Mouse (Mus musculus) C2C12 (cell line): ENCODE measurements around the gene Tmem255b. TPM values are rescaled to one million over a fixed set of nuclear protein-coding genes. Genes with fewer than 3 reads are reported as not detected.

Experiments used
- H3K27me3 ChIP-seq: one replicate; pipeline ENCODE4 v1.6.1; 2011; ENCODE audit not compliant: control insufficient read depth, insufficient read depth, insufficient read length
- H3K36me3 ChIP-seq: one replicate; pipeline ENCODE4 v1.6.1; 2011; ENCODE audit not compliant: control insufficient read depth, insufficient read depth
- H3K4me3 ChIP-seq: one replicate; pipeline ENCODE4 v1.5.1; 2011; ENCODE audit warnings: mild to moderate bottlenecking, control low read depth; ENCODE audit not compliant: poor library complexity, insufficient read depth, severe bottlenecking
- H3K79me2 ChIP-seq: one replicate; pipeline ENCODE4 v1.6.1; 2011; ENCODE audit not compliant: control insufficient read depth, insufficient read depth
- H3K79me3 ChIP-seq: one replicate; pipeline ENCODE4 v1.6.1; 2011; ENCODE audit warnings: low read depth, control low read depth
- H3ac ChIP-seq: one replicate; pipeline ENCODE3; 2011; ENCODE audit warnings: low read depth; ENCODE audit not compliant: control insufficient read depth, insufficient read length
- CEBPB ChIP-seq: IDR thresholded peaks from one replicate; pipeline ENCODE4 v1.6.1; 2011; ENCODE audit warnings: low read depth, mild to moderate bottlenecking, control low read depth, moderate library complexity
- CTCF ChIP-seq: IDR thresholded peaks from one replicate; pipeline ENCODE4 v1.5.1; 2011; ENCODE audit not compliant: control insufficient read depth, insufficient read depth, insufficient read length
- FOSL1 ChIP-seq: IDR thresholded peaks from one replicate; pipeline ENCODE4 v1.8.0; 2011; ENCODE audit warnings: mild to moderate bottlenecking, low read length; ENCODE audit not compliant: poor library complexity, insufficient read depth, severe bottlenecking
- MAX ChIP-seq: IDR thresholded peaks from one replicate; pipeline ENCODE4 v1.6.1; 2011; ENCODE audit warnings: mild to moderate bottlenecking, control low read depth
- MYOD1 ChIP-seq: IDR thresholded peaks from one replicate; pipeline ENCODE4 v1.6.1; 2011; ENCODE audit warnings: low read depth; ENCODE audit not compliant: control insufficient read depth, insufficient read length
- MYOG ChIP-seq: IDR thresholded peaks from one replicate; pipeline ENCODE4 v1.6.1; 2011; ENCODE audit not compliant: control insufficient read depth, insufficient read length; ENCODE audit errors: extremely low read depth
- USF1 ChIP-seq: IDR thresholded peaks from one replicate; pipeline ENCODE4 v1.6.1; 2011; ENCODE audit warnings: low read depth, mild to moderate bottlenecking, control low read depth, moderate library complexity
- polyA plus RNA-seq: library from polyadenylated mRNA; unstranded; fragments of >200 nt; fragmentation: generic; extraction: Trizol; gene quantifications from one replicate; pipeline ENCODE4 v1.2.1, GENCODE M21; 2012; ENCODE audit warnings: missing spikeins

The Tmem255b gene
- polyA plus RNA-seq, 1 experiment = not detected

DNA sequence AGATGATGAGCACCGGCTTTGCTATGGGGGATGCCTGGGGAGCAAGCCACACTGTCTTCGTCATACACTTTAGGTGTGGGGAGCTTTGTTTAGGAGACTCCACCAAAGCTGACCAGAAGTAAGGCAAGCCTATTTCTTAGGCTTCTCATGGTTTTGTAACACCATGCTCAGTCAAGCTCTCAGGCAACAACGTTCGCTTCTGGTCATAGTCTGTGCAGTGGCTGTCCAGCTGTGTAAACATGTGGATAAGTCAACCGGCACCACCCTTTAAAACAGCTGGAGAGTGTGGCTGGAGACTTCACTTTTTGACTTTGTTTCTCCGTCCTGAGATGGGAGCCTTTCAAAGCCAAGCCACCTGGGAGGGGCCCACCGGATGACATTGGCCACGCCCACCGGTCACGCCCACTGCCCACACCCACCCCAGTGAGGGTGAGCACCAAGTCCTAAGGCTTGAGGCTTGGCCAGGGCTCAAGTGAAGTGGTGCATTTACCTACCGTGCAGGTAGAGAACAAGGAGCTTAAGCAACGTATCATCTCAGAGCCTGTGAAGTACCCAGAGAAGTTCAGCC, 21.1 kb upstream of the Tmem255b start:
- Histone ChIP-seq H3K27me3 (peaks cover 59% of the 10 kb centered on the region), H3K4me3 (no peak overlapping the region), H3ac (no peak overlapping the region), H3K36me3 (no peaks in the 10 kb centered on the region), H3K79me2 (no peaks in the 10 kb centered on the region), H3K79me3 (no peaks in the 10 kb centered on the region)
- no peak for TF ChIP-seq MAX
- TF ChIP-seq MYOG = no peak
- TF ChIP-seq MYOD1 = no peak
- TF ChIP-seq USF1 = no peak
- TF ChIP-seq CTCF = no peak
- no peak for TF ChIP-seq FOSL1
- TF ChIP-seq CEBPB = no peak

DNA sequence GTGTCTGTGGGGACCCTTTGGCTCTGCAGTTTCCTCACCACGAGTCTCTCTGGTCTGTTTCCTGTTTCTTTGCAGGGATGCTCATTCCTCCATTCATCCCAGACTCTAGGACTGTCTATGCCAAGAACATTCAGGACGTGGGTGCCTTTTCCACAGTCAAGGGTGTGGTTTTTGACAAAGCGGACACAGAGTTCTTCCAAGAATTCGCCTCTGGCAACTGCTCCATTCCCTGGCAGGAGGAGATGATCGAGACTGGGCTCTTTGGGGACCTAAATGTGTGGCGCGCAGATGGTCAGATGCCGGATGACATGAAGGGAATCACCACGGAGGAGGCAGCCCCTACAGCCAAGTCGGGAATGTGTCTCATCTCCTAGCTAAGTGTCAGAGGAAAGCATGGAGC, 19.1 kb upstream of the Tmem255b start:
- Histone ChIP-seq H3K79me2 (no peaks in the 10 kb centered on the region), H3K4me3 (no peak overlapping the region), H3K27me3 (peaks cover 51% of the 10 kb centered on the region), H3ac (no peak overlapping the region), H3K79me3 (no peaks in the 10 kb centered on the region), H3K36me3 (no peaks in the 10 kb centered on the region)
- no peak for TF ChIP-seq FOSL1
- no peak for TF ChIP-seq MAX
- no peak for TF ChIP-seq USF1
- TF ChIP-seq CTCF = no peak
- TF ChIP-seq MYOG = no peak

DNA sequence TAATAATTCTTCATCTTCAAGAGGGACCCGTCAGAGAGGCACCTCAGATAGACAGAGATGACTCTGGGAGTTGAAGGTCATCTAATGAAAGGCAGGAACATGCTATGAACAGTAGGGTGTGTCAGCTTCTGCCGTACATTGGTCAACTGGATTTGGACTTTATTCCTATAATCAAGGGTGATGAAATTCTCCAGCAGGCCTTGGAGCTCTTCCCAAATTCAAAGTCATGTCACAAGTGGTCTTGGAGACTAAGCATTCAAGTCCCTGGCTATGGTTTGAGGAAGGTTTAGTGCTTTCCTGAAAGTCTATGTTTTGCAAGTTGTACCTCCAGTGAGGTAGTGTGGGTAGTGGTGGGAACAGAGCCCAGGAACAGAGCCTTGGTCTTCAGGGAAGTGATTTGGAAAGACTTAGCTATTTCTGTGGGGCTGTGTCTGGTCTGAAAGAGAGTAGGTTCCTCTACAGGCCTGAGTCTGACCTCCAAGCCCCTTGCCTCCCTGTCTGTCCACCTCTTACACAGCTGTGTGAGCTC, 15.8 kb upstream of the Tmem255b start:
- H3K27me3 ChIP-seq = peaks cover 42% of the 10 kb centered on the region
- no peaks in the 10 kb centered on the region for H3K79me2 ChIP-seq
- H3K36me3 ChIP-seq = no peaks in the 10 kb centered on the region
- no peak overlapping the region for H3K4me3 ChIP-seq
- no peak for TF ChIP-seq USF1
- TF ChIP-seq CEBPB = no peak
- TF ChIP-seq CTCF = no peak
- no peak for TF ChIP-seq FOSL1
- no peak for TF ChIP-seq MAX
- TF ChIP-seq MYOD1 = no peak
- no peak for TF ChIP-seq MYOG
- no peak overlapping the region for H3ac ChIP-seq
- no peaks in the 10 kb centered on the region for H3K79me3 ChIP-seq

DNA sequence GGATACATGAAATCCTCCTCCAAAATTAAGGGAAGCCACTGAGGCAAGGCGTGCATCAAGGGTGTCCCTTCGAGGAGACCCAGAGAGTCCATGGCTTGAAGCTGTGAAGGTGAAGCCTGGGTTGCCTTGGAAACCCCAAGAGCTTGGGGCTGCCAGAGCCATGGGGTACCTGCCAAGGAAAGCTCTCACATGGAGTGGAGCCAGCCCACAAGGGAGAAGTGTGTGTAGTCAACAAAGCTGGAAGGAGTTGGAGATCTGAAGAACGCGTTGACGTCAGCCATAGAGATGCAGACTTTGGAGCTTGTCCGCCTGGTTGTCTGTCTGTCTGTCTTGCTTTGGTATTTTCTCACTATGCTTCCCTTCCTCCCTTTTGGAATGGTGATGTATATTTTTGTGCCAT, 14.0 kb upstream of the Tmem255b start:
- H3ac ChIP-seq = no peak overlapping the region
- H3K79me2 ChIP-seq = no peaks in the 10 kb centered on the region
- no peak for TF ChIP-seq MYOG
- no peak for TF ChIP-seq USF1
- no peak for TF ChIP-seq FOSL1
- no peak for TF ChIP-seq CTCF
- no peak for TF ChIP-seq MYOD1
- TF ChIP-seq CEBPB = no peak
- TF ChIP-seq MAX = no peak
- peaks cover 36% of the 10 kb centered on the region for H3K27me3 ChIP-seq
- no peaks in the 10 kb centered on the region for H3K36me3 ChIP-seq
- H3K79me3 ChIP-seq = no peaks in the 10 kb centered on the region
- no peak overlapping the region for H3K4me3 ChIP-seq

DNA sequence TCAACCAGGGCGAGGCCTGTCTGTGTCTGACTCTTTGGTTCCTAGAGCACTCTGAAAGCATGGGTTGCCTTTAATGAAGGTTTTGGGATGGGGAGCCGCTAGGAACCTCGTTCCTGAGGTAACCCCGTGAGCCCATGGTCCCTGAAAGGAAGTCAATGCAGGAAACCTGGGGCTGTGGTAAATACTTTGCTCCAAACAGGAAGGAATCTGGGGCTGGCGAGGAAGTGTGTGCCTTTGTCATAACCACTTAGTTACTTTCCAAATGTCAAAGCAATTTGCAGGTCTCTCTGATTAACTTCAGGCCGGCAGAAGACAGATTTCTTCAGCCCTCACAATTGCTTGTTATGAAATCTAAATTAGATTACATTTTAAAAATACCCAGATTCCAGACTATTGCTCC, 7.6 kb upstream of the Tmem255b start:
- TF ChIP-seq MYOD1 (no peak), CEBPB (no peak), MAX (no peak), MYOG (no peak), USF1 (no peak), FOSL1 (no peak), CTCF (no peak)
- Histone ChIP-seq H3K79me3 (no peaks in the 10 kb centered on the region), H3K27me3 (peaks cover 55% of the 10 kb centered on the region), H3K36me3 (no peaks in the 10 kb centered on the region), H3ac (no peak overlapping the region), H3K4me3 (no peak overlapping the region), H3K79me2 (no peaks in the 10 kb centered on the region)

DNA sequence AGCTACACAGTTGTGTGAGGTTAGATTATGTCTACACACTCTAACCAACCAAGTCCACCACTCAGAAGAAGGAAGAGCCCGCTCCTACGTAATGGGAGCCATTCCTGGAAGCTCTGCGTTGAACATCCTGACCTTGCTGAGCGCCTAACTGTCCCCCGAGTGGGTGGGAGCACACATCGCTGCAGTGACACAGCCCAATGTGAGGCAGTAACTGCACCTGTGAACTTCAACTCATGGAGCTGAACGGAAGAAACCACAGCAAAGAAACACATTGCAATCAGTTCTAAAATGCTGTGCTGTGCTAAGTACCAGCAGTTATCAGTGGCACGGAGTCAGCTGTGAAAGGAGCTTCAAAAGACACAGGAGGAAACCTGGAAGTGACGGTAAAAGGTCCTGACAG, 6.8 kb upstream of the Tmem255b start:
- H3K36me3 ChIP-seq = no peaks in the 10 kb centered on the region
- peaks cover 60% of the 10 kb centered on the region for H3K27me3 ChIP-seq
- H3K79me3 ChIP-seq = no peaks in the 10 kb centered on the region
- no peak for TF ChIP-seq USF1
- TF ChIP-seq MAX = no peak
- TF ChIP-seq FOSL1 = no peak
- no peak for TF ChIP-seq CTCF
- no peak for TF ChIP-seq MYOD1
- no peak for TF ChIP-seq MYOG
- TF ChIP-seq CEBPB = no peak
- no peaks in the 10 kb centered on the region for H3K79me2 ChIP-seq
- H3K4me3 ChIP-seq = no peak overlapping the region
- no peak overlapping the region for H3ac ChIP-seq
